Comparison of ENCODE assay signal across 12 mouse cellular contexts in genomic region chr4:133494867-133495266, GRCm38 (mm10). TPM values are rescaled to one million over a fixed set of nuclear protein-coding genes. Genes with fewer than 3 reads are reported as not detected.
"Had no signal": no experiment of that assay in that cellular context is flagged by ENCODE, and none has a peak within 500 bp of the region (broad histone marks: within the 10 kb centered on the region; RNA-seq: fewer than 3 reads in every experiment).

No protein-coding gene starts in this region.

- H3K27ac ChIP-seq: limb, embryonic 13.5 days; midbrain, embryonic 15.5 days had no signal

- H3K9me3 ChIP-seq: limb, embryonic 13.5 days; midbrain, embryonic 15.5 days had no signal

- H3K9ac ChIP-seq: limb, embryonic 13.5 days; lung, embryonic 14.5 days; midbrain, embryonic 15.5 days had no signal

- H3K36me3 ChIP-seq: limb, embryonic 13.5 days; midbrain, embryonic 15.5 days had no signal

- ATAC-seq: midbrain, embryonic 15.5 days had no signal

RNA-seq across cellular contexts. Expression of gene Trnp1, which starts 3.5 kb away (rescaled TPM):
- total RNA-seq: liver, adult 2 months; megakaryocyte, adult 5-6 weeks had no signal
- polyA plus RNA-seq: liver, embryonic 16.5 days had no signal

RNA-seq across cellular contexts. Expression of gene Tent5b, which starts 14.9 kb away (rescaled TPM):
- total RNA-seq: megakaryocyte, adult 5-6 weeks had no signal
- polyA plus RNA-seq: neural tube, embryonic 14.5 days had no signal

RNA-seq across cellular contexts. Expression of gene Kdf1, which starts 23.9 kb away (rescaled TPM):
- total RNA-seq: layer of hippocampus, postnatal 14 days; left cerebral cortex, postnatal 25 days; megakaryocyte, adult 5-6 weeks had no signal

RNA-seq across cellular contexts. Expression of gene Nr0b2, which starts 58.3 kb away (rescaled TPM):
- total RNA-seq: layer of hippocampus, adult 8-10 months; layer of hippocampus, postnatal 14 days; left cerebral cortex, adult 18-20 months; left cerebral cortex, postnatal 25 days had no signal
- polyA plus RNA-seq: lung, embryonic 14.5 days; midbrain, embryonic 11.5 days; midbrain, embryonic 15.5 days; neural tube, embryonic 14.5 days had no signal
